Mouse (Mus musculus): ENCODE data around the gene Gad2. TPM values are rescaled to one million over a fixed set of nuclear protein-coding genes. Genes with fewer than 3 reads are reported as not detected.

The Gad2 gene
- polyA plus RNA-seq, 1 experiment from 2014 or later, result 68.3 TPM

DNA sequence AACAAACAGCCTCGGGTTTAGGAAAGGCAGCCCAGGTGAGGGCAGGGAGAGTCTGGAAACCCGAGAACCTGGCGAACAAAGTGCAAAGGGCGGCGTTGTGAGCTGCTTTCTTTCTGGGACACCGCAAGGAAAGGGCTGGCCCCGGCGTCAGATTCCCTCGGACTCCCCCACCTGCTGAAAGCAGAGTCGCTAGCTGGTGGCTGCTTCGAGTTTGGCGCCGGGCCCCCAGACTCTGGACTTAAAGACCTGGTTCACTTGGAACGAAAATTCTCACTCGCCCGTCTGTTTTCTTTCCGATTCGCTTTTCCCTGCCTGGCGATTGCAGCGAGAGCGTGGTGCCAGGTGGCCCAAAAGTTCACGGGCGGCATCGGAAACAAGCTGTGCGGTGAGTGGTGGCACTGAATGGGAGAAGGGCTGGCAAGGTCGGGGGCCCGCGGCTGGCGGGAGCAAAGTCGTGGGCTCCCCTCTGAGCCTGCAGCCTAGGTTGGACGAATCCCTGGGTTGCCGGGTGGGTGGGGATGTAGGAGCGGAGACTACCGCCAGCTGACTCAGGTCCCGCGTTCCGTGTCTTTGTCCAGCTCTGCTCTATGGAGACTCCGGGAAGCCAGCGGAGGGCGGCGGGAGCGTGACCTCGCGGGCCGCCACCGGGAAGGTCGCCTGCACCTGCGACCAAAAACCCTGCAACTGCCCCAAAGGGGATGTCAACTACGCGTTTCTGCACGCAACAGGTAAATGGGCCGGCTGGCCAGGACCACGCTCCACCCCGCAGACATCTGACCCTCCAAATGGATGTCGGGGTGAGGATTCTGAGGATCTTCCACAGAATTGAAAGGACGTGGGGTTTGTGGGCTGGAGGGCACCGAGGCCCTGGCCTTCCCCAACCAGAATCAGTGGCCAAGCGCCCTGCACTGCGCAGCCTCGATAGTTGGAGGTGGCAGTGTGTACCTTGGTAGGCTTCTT, 1.4 kb downstream of the Gad2 start:
- H3K27me3 ChIP-seq, result peaks cover 82% of the 10 kb centered on the region
- WGBS, result under 1% methylated on average over 60 of the region's 60 CpGs

DNA sequence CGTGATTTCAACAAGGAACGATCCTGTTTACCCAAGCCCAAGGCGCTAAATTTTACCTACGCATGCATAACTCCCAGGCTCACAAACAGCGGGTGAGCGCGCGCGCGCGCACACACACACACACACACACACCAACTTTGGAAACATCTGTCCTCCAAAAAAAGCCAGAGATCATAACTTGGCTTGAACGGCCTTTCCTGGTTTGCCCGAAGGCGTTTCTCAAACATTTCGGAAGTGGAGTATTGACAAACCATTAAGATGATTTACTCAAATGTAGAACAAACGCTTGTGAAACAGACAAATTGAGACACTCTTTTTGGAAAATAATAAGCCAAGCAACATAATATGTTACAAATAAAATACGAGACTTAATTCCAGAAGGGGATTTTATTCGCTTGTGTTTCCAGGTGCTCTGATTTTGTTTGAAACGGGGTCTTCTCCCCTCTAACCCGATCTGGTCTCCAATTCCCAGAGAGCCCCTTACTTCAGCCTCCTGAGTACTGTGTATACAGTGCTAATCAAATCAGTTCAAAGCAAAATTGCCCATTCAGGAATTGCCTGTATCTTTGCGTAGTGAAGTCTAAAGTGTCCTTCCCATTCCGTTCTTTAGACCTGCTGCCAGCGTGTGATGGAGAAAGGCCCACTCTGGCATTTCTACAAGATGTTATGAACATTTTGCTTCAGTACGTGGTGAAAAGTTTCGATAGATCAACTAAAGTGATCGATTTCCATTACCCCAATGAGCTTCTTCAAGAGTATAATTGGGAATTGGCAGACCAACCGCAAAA, 2.4 kb downstream of the Gad2 start:
- Histone ChIP-seq H3K9ac (peak overlapping the region; percentile 88), H3K36me3 (no peaks in the 10 kb centered on the region), H3K9me3 (no peaks in the 10 kb centered on the region), H3K27me3 (peaks cover 73% of the 10 kb centered on the region), H3K4me2 (peak overlapping the region; percentile 84), H3K27ac (peak overlapping the region; percentile 98), H3K4me1 (replicated peaks) (peaks cover 41% of the 10 kb centered on the region), H3K4me3 (peak overlapping the region; percentile 61)
- 5% methylated on average over 27 of the region's 27 CpGs for WGBS
- ATAC-seq (ENCODE audit: low FRiP score), result no peak

More for the DNA sequence above, 1.4 kb downstream of the Gad2 start:
- Histone ChIP-seq H3K27ac (peak overlapping the region; percentile 98), H3K4me2 (peak overlapping the region; percentile 84), H3K9ac (peak overlapping the region; percentile 88), H3K4me1 (replicated peaks) (peaks cover 43% of the 10 kb centered on the region), H3K36me3 (no peaks in the 10 kb centered on the region), H3K4me3 (peak overlapping the region; percentile 61), H3K9me3 (no peaks in the 10 kb centered on the region)
- no peak for ATAC-seq (ENCODE audit: low FRiP score)

DNA sequence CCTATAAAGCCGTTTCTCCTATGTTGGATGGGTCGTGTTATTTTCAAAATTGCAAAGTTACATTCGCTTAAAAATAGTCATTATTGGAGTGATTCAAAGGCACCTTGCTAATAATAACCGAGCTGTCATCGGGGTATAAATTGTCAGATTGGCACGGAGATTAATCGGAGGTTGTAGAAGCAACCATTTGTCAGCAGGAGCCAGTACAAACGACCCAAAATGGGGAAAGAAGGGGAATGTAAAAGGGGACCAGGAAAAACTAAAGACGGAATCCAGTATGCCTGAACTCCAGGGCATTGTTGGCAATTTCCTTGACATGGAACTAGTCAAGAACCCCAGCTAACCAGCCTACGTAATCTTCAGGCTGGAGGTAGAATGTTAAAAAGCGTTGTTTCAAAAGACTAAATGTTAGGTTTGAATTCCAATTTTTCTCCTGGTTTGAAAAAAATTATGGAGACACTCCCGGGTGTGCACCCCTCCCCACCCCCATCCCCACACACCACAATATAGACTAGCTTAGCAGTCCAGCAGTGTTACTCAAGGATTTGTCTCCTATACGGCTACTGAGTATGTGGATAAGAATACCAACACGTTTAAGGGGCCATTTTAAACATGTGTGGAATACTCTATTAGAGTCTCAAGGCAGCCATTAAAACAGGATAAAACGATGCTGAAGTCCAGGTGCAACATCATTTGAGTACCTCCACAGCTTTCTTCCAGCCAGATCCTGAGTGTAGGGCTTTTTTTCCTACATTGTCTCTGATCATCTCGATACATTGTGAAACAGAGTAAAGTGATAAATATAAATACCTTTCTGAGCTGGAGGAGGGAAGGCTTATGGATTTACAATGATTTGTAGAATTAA, 3.3 kb downstream of the Gad2 start:
- H3K36me3 ChIP-seq, result no peaks in the 10 kb centered on the region
- ATAC-seq (ENCODE audit: low FRiP score), result no peak
- WGBS, result 7% methylated on average over 16 of the region's 16 CpGs
- H3K27me3 ChIP-seq, result peaks cover 71% of the 10 kb centered on the region
- no peaks in the 10 kb centered on the region for H3K9me3 ChIP-seq
- peak overlapping the region; percentile 61 for H3K4me3 ChIP-seq
- H3K4me2 ChIP-seq, result peak overlapping the region; percentile 84
- H3K27ac ChIP-seq, result peak overlapping the region; percentile 98
- peak overlapping the region; percentile 88 for H3K9ac ChIP-seq
- H3K4me1 ChIP-seq (replicated peaks), result peaks cover 38% of the 10 kb centered on the region

DNA sequence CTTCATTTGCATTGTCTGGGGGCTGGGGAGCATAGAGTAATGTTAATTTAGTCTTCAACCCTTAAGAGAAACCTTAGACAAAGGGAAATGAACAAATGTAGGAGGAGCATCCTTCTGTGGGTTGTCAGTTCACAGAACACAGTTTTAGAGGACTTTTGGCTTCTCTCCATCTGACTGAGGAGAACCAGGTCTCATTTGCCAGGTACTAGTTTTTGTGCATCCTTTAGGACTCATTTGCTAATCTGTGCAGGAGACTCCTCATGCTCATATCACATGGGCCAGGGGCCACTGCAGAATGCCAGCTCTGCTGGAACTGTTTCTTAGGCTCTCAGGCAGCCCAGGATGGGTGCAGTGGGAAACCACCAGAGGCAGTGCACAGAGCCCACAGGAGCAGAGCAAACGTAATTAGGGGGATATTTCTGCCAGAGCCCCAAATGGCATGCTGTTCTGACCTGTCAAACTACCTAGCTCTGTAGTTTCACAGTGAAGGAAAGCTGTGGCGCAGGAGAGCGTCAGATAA, 5.2 kb downstream of the Gad2 start:
- peaks cover 23% of the 10 kb centered on the region for H3K4me1 ChIP-seq (replicated peaks)
- H3K4me2 ChIP-seq, result peak overlapping the region; percentile 84
- H3K36me3 ChIP-seq, result peaks cover 9% of the 10 kb centered on the region; the same call in 1 of the 2 replicates
- WGBS, result 29% methylated on average over 3 of the region's 3 CpGs
- peak overlapping the region; percentile 98 for H3K27ac ChIP-seq
- peak; percentile 18; the same call in 1 of the 2 replicates for ATAC-seq (ENCODE audit: low FRiP score)
- peaks cover 55% of the 10 kb centered on the region for H3K27me3 ChIP-seq
- no peaks in the 10 kb centered on the region for H3K9me3 ChIP-seq
- H3K4me3 ChIP-seq, result peak overlapping the region; percentile 61
- peak overlapping the region; percentile 69 for H3K9ac ChIP-seq

DNA sequence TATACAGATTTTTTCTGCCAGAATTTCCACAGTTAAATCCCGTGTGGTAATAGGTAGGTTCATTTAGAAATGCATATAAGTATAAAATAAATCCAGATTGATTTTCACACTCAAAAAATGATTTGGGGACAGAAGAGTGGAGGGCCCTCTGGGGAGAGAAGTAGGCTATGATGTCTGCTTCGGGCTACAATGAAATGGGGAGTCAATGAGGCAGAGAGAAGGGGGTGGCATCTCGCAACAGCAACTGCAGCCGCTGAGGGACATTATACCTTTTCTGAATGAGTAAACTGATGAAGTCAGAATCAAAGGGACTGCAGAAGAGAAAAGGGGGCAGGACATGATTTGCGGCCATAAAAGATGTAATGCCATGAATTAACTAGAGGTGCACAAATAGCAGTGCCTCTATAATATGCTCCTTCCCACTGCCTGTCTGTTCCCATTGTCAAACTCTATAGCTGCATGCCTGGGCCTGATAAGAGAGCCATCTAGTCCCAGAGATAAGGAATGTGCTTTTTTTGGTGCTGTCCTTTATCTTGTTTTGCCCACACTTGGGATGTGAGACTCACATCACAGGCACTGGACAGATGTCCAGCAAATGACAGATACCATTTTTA, 5.9 kb downstream of the Gad2 start:
- peaks cover 17% of the 10 kb centered on the region for H3K4me1 ChIP-seq (replicated peaks)
- H3K4me3 ChIP-seq, result peak overlapping the region; percentile 61
- 17% methylated on average over 5 of the region's 5 CpGs for WGBS
- peak overlapping the region; percentile 98 for H3K27ac ChIP-seq
- H3K27me3 ChIP-seq, result peaks cover 48% of the 10 kb centered on the region
- peaks cover 9% of the 10 kb centered on the region; the same call in 1 of the 2 replicates for H3K36me3 ChIP-seq
- H3K4me2 ChIP-seq, result peak overlapping the region; percentile 84
- H3K9me3 ChIP-seq, result no peaks in the 10 kb centered on the region
- peak overlapping the region; percentile 69 for H3K9ac ChIP-seq
- ATAC-seq (ENCODE audit: low FRiP score), result peak; percentile 74

DNA sequence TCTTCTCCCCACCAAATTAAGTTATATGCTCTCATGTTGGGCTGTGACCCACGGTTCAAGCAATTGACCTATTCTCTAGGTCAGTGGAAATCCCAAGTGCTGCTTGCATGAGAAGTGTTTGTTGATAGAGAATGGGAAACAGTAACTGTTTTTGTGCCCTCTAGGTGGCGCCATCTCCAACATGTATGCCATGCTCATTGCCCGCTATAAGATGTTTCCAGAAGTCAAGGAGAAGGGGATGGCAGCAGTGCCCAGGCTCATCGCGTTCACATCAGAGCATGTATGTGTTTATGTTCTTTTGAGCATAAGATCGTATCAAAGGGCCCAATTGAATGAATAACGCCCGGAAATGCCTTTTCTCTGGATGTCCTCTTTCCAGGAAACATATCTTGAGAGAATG, 12.8 kb downstream of the Gad2 start:
- H3K36me3 ChIP-seq, result peaks cover 43% of the 10 kb centered on the region

DNA sequence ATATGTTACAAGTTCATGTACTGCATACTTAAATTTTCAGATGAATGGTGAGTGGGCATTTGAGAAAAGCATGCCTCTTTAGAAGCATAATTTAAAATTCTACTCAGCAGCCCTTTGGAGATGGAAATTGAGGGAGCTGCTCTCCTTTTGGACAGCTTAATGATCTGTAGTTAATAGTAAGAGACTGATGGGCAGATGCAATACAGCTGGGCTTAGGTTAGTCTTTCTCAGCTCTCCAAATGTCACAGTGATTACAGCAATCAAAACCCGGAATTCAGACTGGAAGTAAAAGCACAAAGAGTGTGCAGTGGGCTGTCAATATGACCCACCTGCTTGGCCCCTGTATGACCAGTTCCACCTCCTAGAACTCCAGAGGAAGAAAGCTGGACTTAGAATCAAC, 24.1 kb downstream of the Gad2 start:
- H3K4me2 ChIP-seq, result no peak overlapping the region
- H3K27ac ChIP-seq, result no peak overlapping the region
- H3K9me3 ChIP-seq, result no peaks in the 10 kb centered on the region
- H3K4me1 ChIP-seq (replicated peaks), result 0 out of 2 replicates have a peak, but pooled peaks cover 9% of the 10 kb centered on the region
- no peak overlapping the region for H3K9ac ChIP-seq
- no peak overlapping the region for H3K4me3 ChIP-seq
- no peaks in the 10 kb centered on the region for H3K27me3 ChIP-seq
- WGBS, result 43% methylated on average over 1 of the region's 1 CpGs
- ATAC-seq (ENCODE audit: low FRiP score), result no peak
- 0 out of 2 replicates have a peak, but pooled peaks cover 6% of the 10 kb centered on the region for H3K36me3 ChIP-seq

More for the DNA sequence above, 12.8 kb downstream of the Gad2 start:
- no peaks in the 10 kb centered on the region for H3K27me3 ChIP-seq
- H3K27ac ChIP-seq, result no peak overlapping the region
- WGBS, result 37% methylated on average over 8 of the region's 8 CpGs
- ATAC-seq (ENCODE audit: low FRiP score), result no peak
- H3K9ac ChIP-seq, result no peak overlapping the region
- H3K4me2 ChIP-seq, result no peak overlapping the region
- H3K9me3 ChIP-seq, result no peaks in the 10 kb centered on the region
- H3K4me3 ChIP-seq, result no peak overlapping the region
- peaks cover 6% of the 10 kb centered on the region; the same call in 1 of the 2 replicates for H3K4me1 ChIP-seq (replicated peaks)

DNA sequence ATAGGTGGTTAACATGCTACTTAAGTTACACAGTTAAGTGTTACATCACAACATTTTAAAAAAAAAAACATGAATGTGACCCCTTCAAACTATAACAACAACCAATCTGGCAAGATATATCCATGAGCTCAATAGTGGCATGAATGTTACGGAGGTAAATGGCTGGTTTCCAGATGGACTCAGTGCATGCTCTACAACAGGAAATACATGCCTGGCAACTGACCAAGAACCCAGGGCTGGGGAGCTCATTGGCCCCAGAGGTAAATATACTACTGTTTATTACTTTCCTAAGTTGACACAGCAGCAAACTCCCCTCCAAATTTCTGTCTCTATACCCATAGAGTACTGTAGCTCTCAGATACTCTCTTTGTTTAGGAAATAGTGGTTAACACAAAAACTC, 26.4 kb downstream of the Gad2 start:
- no peak for ATAC-seq (ENCODE audit: low FRiP score)
- peaks cover 5% of the 10 kb centered on the region; the same call in 1 of the 2 replicates for H3K36me3 ChIP-seq
- H3K4me2 ChIP-seq, result no peak overlapping the region
- no peak overlapping the region for H3K9ac ChIP-seq
- no peaks in the 10 kb centered on the region for H3K27me3 ChIP-seq
- no peak overlapping the region for H3K27ac ChIP-seq
- H3K9me3 ChIP-seq, result no peaks in the 10 kb centered on the region
- H3K4me1 ChIP-seq (replicated peaks), result 0 out of 2 replicates have a peak, but pooled peaks cover 3% of the 10 kb centered on the region
- H3K4me3 ChIP-seq, result no peak overlapping the region
- 83% methylated on average over 1 of the region's 1 CpGs for WGBS

DNA sequence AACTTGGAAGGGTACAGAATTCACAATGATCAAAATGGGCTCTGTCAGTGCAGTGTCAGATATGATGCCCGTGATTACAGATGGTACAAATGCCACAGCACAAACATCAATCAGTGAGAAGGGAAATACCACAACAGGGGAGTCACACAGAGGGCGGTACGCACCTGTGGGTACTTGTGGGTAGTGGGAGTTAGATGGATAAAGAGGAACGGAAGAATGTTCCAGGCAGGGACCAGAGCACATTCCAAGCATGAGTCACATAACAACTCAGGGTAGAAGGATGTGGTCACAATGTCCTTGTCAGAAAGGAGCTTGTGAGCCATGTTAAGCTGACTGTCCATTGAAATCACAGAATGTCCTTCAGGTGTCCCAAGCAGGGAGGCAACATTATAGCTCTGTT, 29.8 kb downstream of the Gad2 start:
- WGBS, result 87% methylated on average over 4 of the region's 4 CpGs
- Histone ChIP-seq H3K27ac (no peak overlapping the region), H3K27me3 (no peaks in the 10 kb centered on the region), H3K4me3 (no peak overlapping the region), H3K9ac (no peak overlapping the region), H3K4me2 (no peak overlapping the region), H3K36me3 (peaks cover 15% of the 10 kb centered on the region), H3K9me3 (no peaks in the 10 kb centered on the region), H3K4me1 (replicated peaks) (no peaks in the 10 kb centered on the region)
- no peak for ATAC-seq (ENCODE audit: low FRiP score)

DNA sequence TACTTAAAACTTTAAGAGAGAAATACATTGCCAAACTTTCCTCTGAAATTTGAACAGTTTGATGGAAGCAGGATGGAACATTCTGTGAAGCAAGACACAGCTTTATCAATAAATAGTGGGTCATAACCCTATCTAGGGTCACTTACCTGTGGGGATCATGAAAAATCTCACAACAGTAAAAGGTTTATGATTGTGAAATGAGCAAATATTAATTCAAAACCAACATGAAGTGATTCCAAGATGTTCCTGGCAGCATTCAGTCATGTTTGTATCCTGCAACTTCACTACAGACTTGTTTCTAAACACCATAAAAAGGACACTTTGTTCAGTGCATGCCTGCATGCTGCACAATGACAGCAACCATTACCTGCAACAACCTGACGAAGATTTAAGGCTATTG, 41.7 kb downstream of the Gad2 start:
- no peak overlapping the region for H3K4me3 ChIP-seq
- 84% methylated on average over 1 of the region's 1 CpGs for WGBS
- ATAC-seq (ENCODE audit: low FRiP score), result no peak
- no peaks in the 10 kb centered on the region for H3K9me3 ChIP-seq
- peaks cover 23% of the 10 kb centered on the region for H3K36me3 ChIP-seq
- H3K4me2 ChIP-seq, result no peak overlapping the region
- no peaks in the 10 kb centered on the region for H3K4me1 ChIP-seq (replicated peaks)
- H3K27me3 ChIP-seq, result no peaks in the 10 kb centered on the region
- no peak overlapping the region for H3K9ac ChIP-seq
- H3K27ac ChIP-seq, result no peak overlapping the region

DNA sequence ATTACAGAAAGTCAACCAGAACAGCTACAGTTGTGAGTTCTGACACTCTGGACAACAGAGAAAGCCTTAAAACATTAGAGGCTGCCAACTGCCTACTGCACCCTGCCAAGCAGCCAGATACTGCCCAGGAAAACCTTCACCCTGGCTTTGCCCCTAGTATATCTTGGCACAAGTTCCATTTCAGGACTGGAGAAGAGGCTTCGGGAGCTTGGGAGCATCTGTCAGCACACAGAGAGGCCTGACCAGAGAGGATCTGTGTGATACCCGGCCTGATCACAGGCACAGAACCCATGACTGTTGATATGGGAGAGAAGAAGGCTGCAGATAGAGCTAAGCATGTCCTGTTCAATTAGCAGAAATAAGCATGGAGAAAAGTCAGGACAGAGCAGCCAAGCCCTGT, 48.4 kb downstream of the Gad2 start:
- no peaks in the 10 kb centered on the region for H3K9me3 ChIP-seq
- no peaks in the 10 kb centered on the region for H3K4me1 ChIP-seq (replicated peaks)
- H3K9ac ChIP-seq, result no peak overlapping the region
- WGBS, result 84% methylated on average over 2 of the region's 2 CpGs
- H3K27me3 ChIP-seq, result no peaks in the 10 kb centered on the region
- no peak for ATAC-seq (ENCODE audit: low FRiP score)
- no peak overlapping the region for H3K4me3 ChIP-seq
- no peak overlapping the region for H3K27ac ChIP-seq
- H3K4me2 ChIP-seq, result no peak overlapping the region
- peaks cover 35% of the 10 kb centered on the region for H3K36me3 ChIP-seq
